Mouse (Mus musculus) brain, embryonic 14.5 days (tissue): Measurements from ENCODE around the gene Capn12.

Experiments
- CTCF ChIP-seq: fragments of 200-500 bp; IDR thresholded peaks from 2 replicates; pipeline ENCODE4 v1.5.1; 2012; ENCODE audit warnings: inconsistent platforms, mild to moderate bottlenecking, moderate library complexity, borderline replicate concordance; ENCODE audit not compliant: insufficient read depth, insufficient read length; ENCODE audit errors: extremely low read depth
- POLR2A ChIP-seq: fragments of 200-500 bp; IDR thresholded peaks from 2 replicates; pipeline ENCODE4 v1.6.1; 2012; ENCODE audit warnings: mild to moderate bottlenecking, inconsistent platforms, borderline replicate concordance; ENCODE audit not compliant: poor library complexity, insufficient read depth, insufficient read length, severe bottlenecking; ENCODE audit errors: extremely low read depth

DNA sequence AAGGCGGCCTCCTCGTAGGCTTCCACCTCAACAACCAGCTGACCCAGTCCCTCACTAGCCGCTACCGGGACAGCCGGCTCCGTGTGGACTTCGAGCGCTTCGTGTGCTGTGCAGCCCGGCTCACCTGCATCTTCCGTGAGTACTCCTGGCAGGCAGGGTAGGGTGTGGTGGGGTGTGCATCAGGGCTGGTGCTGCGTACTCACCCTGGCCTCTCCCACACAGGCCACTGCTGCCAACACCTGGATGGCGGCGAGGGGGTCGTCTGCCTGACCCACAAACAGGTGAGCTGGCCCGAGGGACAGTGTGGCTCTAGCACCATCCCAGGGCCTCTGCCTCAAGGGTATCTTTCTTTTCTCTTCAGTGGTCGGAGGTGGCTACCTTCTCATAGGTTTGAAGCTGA lies 11.4 kb downstream of the Capn12 start:
- no peak for TF ChIP-seq POLR2A
- no peak for TF ChIP-seq CTCF
